Mouse (Mus musculus): ENCODE measurements around the gene Pla2g3. TPM values are rescaled to one million over a fixed set of nuclear protein-coding genes. Genes with fewer than 3 reads are reported as not detected.

The Pla2g3 gene
- polyA plus RNA-seq, 1 experiment = 3.1 TPM

GRCm38 (mm10) chr11:3503755-3504693, 15.9 kb downstream of the Pla2g3 start:
- WGBS = 65% methylated on average over 11 of the region's 11 CpGs
- no peak for DNase-seq
- H3K4me1 ChIP-seq (ENCODE audit: control insufficient read depth, insufficient read depth, low read length) = no peaks in the 10 kb centered on the region
- TF ChIP-seq CTCF (IDR thresholded peaks at IDR 0.05; ENCODE audit: insufficient read depth, low read length) = no peak
- no peak overlapping the region for H3K4me3 ChIP-seq (replicated peaks; ENCODE audit: extremely low read depth, low read depth, low read length)

- TF ChIP-seq CTCF (IDR thresholded peaks at IDR 0.05; ENCODE audit: insufficient read depth, low read length) (no peak), POLR2A (IDR thresholded peaks at IDR 0.05; ENCODE audit: borderline replicate concordance, extremely low read depth, low read depth, low read length) (no peak)
- WGBS = 27% methylated on average over 7 of the region's 7 CpGs
- Histone ChIP-seq H3K4me3 (replicated peaks; ENCODE audit: extremely low read depth, low read depth, low read length) (no peak overlapping the region), H3K4me1 (ENCODE audit: control insufficient read depth, insufficient read depth, low read length) (no peaks in the 10 kb centered on the region)
- DNase-seq = no peak
Observed at GRCm38 (mm10) chr11:3508226-3508625, 20.1 kb downstream of the Pla2g3 start.

DNA sequence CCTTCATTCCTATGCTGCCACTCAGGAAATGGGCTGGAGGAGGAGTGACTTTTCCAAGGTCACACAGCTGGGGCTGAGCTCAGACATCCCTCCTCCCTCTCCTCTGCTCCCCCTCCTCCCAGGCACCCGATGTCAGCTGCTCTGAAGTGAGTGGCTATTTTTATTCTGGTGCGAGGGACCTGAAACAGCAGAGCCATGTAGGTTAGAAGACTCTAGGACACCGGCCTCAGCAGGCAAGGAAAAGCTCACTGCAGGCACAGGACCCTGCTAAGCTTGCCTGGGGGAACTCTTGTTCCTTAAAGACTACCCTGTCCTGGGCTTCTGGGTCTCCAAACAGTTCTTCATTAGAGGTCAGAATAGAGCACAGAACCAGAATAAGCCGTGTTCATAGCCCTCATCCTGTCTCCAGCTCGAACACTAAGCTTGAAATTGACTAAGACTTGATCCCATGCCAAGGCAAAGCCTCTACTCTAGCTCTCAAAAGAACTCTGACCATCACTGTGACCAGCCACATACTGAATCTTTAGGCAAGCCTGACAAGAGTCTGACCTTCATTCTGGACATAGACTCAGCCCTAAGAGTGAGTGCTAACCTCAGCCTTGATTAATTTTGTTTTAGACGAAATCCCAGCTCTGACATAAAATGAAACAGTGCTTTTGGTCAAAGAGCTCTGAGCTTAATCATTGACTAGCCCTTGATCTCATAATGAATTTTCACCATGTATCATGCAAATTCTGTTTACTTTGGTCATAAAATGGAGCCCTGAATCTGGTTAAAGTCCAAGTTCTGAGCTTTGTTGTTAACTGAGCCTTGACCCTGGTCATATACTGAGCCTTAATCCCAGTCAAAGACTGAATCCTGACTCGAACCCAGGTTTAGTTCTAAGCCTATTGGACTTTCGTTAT, 21.3 kb downstream of the Pla2g3 start:
- Histone ChIP-seq H3K4me3 (replicated peaks; ENCODE audit: extremely low read depth, low read depth, low read length) (no peak overlapping the region), H3K4me1 (ENCODE audit: control insufficient read depth, insufficient read depth, low read length) (no peaks in the 10 kb centered on the region)
- DNase-seq = no peak
- 52% methylated on average over 8 of the region's 8 CpGs for WGBS
- TF ChIP-seq CTCF (IDR thresholded peaks at IDR 0.05; ENCODE audit: insufficient read depth, low read length) (no peak), POLR2A (IDR thresholded peaks at IDR 0.05; ENCODE audit: borderline replicate concordance, extremely low read depth, low read depth, low read length) (no peak)

GRCm38 (mm10) chr11:3510321-3510720, 22.2 kb downstream of the Pla2g3 start:
- Histone ChIP-seq H3K4me3 (replicated peaks; ENCODE audit: extremely low read depth, low read depth, low read length) (no peak overlapping the region), H3K4me1 (ENCODE audit: control insufficient read depth, insufficient read depth, low read length) (no peaks in the 10 kb centered on the region)
- TF ChIP-seq CTCF (IDR thresholded peaks at IDR 0.05; ENCODE audit: insufficient read depth, low read length) (no peak), POLR2A (IDR thresholded peaks at IDR 0.05; ENCODE audit: borderline replicate concordance, extremely low read depth, low read depth, low read length) (no peak)
- no peak for DNase-seq
- 72% methylated on average over 2 of the region's 2 CpGs for WGBS

GRCm38 (mm10) chr11:3513291-3513690, 25.2 kb downstream of the Pla2g3 start:
- 88% methylated on average over 6 of the region's 6 CpGs for WGBS
- H3K4me1 ChIP-seq (ENCODE audit: control insufficient read depth, insufficient read depth, low read length) = 0 out of 2 replicates have a peak, but pooled peaks cover 3% of the 10 kb centered on the region
- DNase-seq = no peak
- no peak overlapping the region for H3K4me3 ChIP-seq (replicated peaks; ENCODE audit: extremely low read depth, low read depth, low read length)
- TF ChIP-seq CTCF (IDR thresholded peaks at IDR 0.05; ENCODE audit: insufficient read depth, low read length) (no peak), POLR2A (IDR thresholded peaks at IDR 0.05; ENCODE audit: borderline replicate concordance, extremely low read depth, low read depth, low read length) (no peak)

DNA sequence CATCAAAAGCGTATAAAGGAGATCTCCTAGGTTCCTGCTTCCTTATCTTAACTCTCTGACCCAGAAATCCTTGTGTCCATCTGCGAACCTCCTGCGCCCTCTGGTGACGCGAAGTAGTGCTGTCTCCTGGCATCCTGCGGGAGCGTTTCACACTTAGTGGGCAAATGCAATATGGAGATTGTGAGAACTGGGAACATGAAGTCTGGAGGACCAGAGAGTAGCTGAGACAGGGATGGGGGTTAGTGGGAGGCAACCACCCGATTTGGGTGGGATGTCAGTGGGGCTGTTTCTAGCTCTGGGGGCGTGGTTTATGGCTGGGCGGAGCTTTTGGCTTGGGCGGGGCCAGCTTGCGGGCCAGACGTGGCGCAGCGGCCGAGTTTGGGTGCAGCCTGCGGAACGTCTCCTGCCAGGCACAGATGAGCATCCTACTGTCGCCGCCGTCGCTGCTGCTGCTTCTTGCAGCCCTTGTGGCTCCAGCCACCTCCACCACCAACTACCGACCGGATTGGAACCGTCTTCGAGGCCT, 26.5 kb downstream of the Pla2g3 start, which contains the start of gene Selenom:
Selenom (plus strand) TSS at position 156 of the 526 bp plus-strand sequence.
- DNase-seq = peak; percentile 86
- TF ChIP-seq POLR2A (IDR thresholded peaks at IDR 0.05; ENCODE audit: borderline replicate concordance, extremely low read depth, low read depth, low read length) (peak; percentile 78; the same call in 1 of the 2 replicates), CTCF (IDR thresholded peaks at IDR 0.05; ENCODE audit: insufficient read depth, low read length) (peak; percentile 97)
- under 1% methylated on average over 26 of the region's 26 CpGs for WGBS
- 0 out of 2 replicates have a peak, but pooled peaks cover 3% of the 10 kb centered on the region for H3K4me1 ChIP-seq (ENCODE audit: control insufficient read depth, insufficient read depth, low read length)
- peak within 1 kb of the TSS; percentile 69 for H3K4me3 ChIP-seq (replicated peaks; ENCODE audit: extremely low read depth, low read depth, low read length)

GRCm38 (mm10) chr11:3515216-3515615, 27.1 kb downstream of the Pla2g3 start:
- no peak for DNase-seq
- Histone ChIP-seq H3K4me1 (ENCODE audit: control insufficient read depth, insufficient read depth, low read length) (0 out of 2 replicates have a peak, but pooled peaks cover 3% of the 10 kb centered on the region), H3K4me3 (replicated peaks; ENCODE audit: extremely low read depth, low read depth, low read length) (peak overlapping the region; percentile 69)
- TF ChIP-seq CTCF (IDR thresholded peaks at IDR 0.05; ENCODE audit: insufficient read depth, low read length) (no peak), POLR2A (IDR thresholded peaks at IDR 0.05; ENCODE audit: borderline replicate concordance, extremely low read depth, low read depth, low read length) (no peak)
- WGBS = 24% methylated on average over 4 of the region's 4 CpGs

DNA sequence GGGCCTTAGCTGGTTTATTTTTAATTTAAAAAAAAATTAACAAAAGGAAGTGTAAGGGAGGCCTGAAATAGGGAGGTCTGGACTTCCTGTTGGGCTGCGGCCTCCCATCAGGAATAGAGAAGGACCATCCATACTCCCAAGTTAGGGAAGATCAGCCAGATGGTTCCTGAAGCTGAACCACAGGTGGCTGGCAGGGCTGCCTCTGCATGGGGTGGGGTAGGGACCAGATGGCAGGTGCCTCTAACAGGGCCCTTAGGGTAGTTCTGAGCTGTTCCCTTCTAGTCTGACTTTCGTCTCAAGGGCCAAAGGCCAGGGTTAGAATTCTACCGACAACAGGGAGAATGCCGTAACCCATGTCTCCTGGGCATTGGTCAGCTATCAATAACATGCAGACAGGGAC, 27.6 kb downstream of the Pla2g3 start:
- 0 out of 2 replicates have a peak, but pooled peaks cover 3% of the 10 kb centered on the region for H3K4me1 ChIP-seq (ENCODE audit: control insufficient read depth, insufficient read depth, low read length)
- 78% methylated on average over 4 of the region's 4 CpGs for WGBS
- DNase-seq = no peak
- H3K4me3 ChIP-seq (replicated peaks; ENCODE audit: extremely low read depth, low read depth, low read length) = no peak overlapping the region
- TF ChIP-seq CTCF (IDR thresholded peaks at IDR 0.05; ENCODE audit: insufficient read depth, low read length) (no peak), POLR2A (IDR thresholded peaks at IDR 0.05; ENCODE audit: borderline replicate concordance, extremely low read depth, low read depth, low read length) (no peak)

- Histone ChIP-seq H3K4me1 (ENCODE audit: control insufficient read depth, insufficient read depth, low read length) (0 out of 2 replicates have a peak, but pooled peaks cover 3% of the 10 kb centered on the region), H3K4me3 (replicated peaks; ENCODE audit: extremely low read depth, low read depth, low read length) (no peak overlapping the region)
- no peak for DNase-seq
- no peak for TF ChIP-seq POLR2A (IDR thresholded peaks at IDR 0.05; ENCODE audit: borderline replicate concordance, extremely low read depth, low read depth, low read length)
- TF ChIP-seq CTCF (IDR thresholded peaks at IDR 0.05; ENCODE audit: insufficient read depth, low read length) = no peak
- WGBS = 78% methylated on average over 5 of the region's 5 CpGs
Observed at GRCm38 (mm10) chr11:3516121-3516520, 28.0 kb downstream of the Pla2g3 start.

All from lung, adult 2 months (tissue).